In the genomic region with DNA sequence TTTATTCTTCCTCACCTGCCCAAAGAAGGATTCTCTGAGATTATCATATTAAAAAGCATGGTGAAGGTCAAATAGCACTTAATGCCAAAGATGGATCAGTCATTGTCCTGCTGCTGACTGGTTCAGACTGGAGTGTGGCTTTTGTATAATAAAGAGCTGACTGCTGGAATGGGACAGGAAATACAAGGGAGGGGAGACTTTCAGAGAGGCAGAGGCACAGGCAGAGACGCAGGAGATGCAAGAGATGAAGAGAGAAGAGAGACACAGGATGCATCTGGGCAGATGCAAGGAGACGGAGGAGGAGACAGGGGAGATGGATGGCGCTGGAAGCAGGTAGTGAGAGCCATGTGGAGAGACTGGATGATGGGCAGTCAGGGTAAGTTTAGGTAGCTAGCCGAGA, we compare ENCODE assay signal across 13 mouse cellular contexts.
DNase-seq lines count a peak whose midpoint lies in the region; ATAC-seq and TF ChIP-seq lines count a peak whose summit lies in the region.
"Had no signal": no experiment of that assay in that cellular context is flagged by ENCODE, and none has a peak within 500 bp of the region (broad histone marks: within the 10 kb centered on the region; RNA-seq: fewer than 3 reads in every experiment).

No protein-coding gene starts in this region.

- ATAC-seq in heart, embryonic 16.5 days (replicated peaks; ENCODE audit: extremely low read depth, insufficient read depth, low FRiP score) = no peak; the same call in 1 of the 2 replicates
- no peak for ATAC-seq in intestine, embryonic 15.5 days
- no peak for ATAC-seq in midbrain, embryonic 11.5 days (ENCODE audit: low FRiP score)
- ATAC-seq: Patski had no signal

- 62% methylated on average over 4 of the region's 4 CpGs for WGBS in heart, embryonic 16.5 days
- WGBS in thymus, adult 2 months = 40% methylated on average over 4 of the region's 4 CpGs
- WGBS in intestine, embryonic 15.5 days = 66% methylated on average over 4 of the region's 4 CpGs
- WGBS in midbrain, embryonic 11.5 days = 42% methylated on average over 4 of the region's 4 CpGs

- no peaks in the 10 kb centered on the region for H3K36me3 ChIP-seq in heart, embryonic 16.5 days (ENCODE audit: control insufficient read depth, insufficient read depth)
- H3K36me3 ChIP-seq in thymus, adult 2 months (ENCODE audit: control insufficient read depth, insufficient read depth, low read length) = no peaks in the 10 kb centered on the region
- no peaks in the 10 kb centered on the region for H3K36me3 ChIP-seq in intestine, embryonic 15.5 days
- no peaks in the 10 kb centered on the region for H3K36me3 ChIP-seq in midbrain, embryonic 11.5 days (ENCODE audit: control insufficient read depth, insufficient read depth, low read length)
- H3K36me3 ChIP-seq: midbrain, embryonic 13.5 days had no signal

- no peak overlapping the region for H3K9ac ChIP-seq in heart, embryonic 16.5 days (ENCODE audit: low read length)
- peak overlapping the region; percentile 21; the same call in 1 of the 2 replicates for H3K9ac ChIP-seq in intestine, embryonic 15.5 days
- H3K9ac ChIP-seq in midbrain, embryonic 11.5 days (ENCODE audit: low read length) = no peak overlapping the region
- H3K9ac ChIP-seq: midbrain, embryonic 13.5 days had no signal

- no peak for TF ChIP-seq CTCF in thymus, adult 2 months (IDR thresholded peaks at IDR 0.05; ENCODE audit: borderline replicate concordance, control insufficient read depth, extremely low read depth, insufficient read depth, low read length, poor library complexity)

- no peak overlapping the region for H3K27ac ChIP-seq in heart, embryonic 16.5 days (ENCODE audit: low read length)
- peak overlapping the region; percentile 44; the same call in 1 of the 2 replicates for H3K27ac ChIP-seq in thymus, adult 2 months (ENCODE audit: control insufficient read depth, insufficient read depth, low read length)
- no peak overlapping the region for H3K27ac ChIP-seq in intestine, embryonic 15.5 days
- H3K27ac ChIP-seq in midbrain, embryonic 11.5 days (ENCODE audit: low read depth, low read length) = no peak overlapping the region
- H3K27ac ChIP-seq: left cerebral cortex, adult 2 months; midbrain, embryonic 13.5 days had no signal

- H3K9me3 ChIP-seq in heart, embryonic 16.5 days (replicated peaks; ENCODE audit: control insufficient read depth, low read length) = 0 out of 2 replicates have a peak, but pooled peaks cover 5% of the 10 kb centered on the region
- H3K9me3 ChIP-seq in intestine, embryonic 15.5 days = no peaks in the 10 kb centered on the region
- H3K9me3 ChIP-seq in midbrain, embryonic 11.5 days (ENCODE audit: control insufficient read depth, low read length) = no peaks in the 10 kb centered on the region

- peaks cover 6% of the 10 kb centered on the region; the same call in 1 of the 2 replicates for H3K4me1 ChIP-seq in heart, embryonic 16.5 days (ENCODE audit: control insufficient read depth, insufficient read depth, low read length)
- H3K4me1 ChIP-seq in thymus, adult 2 months (replicated peaks; ENCODE audit: control insufficient read depth, insufficient read depth, low read length) = peaks cover 28% of the 10 kb centered on the region
- 0 out of 2 replicates have a peak, but pooled peaks cover 3% of the 10 kb centered on the region for H3K4me1 ChIP-seq in intestine, embryonic 15.5 days (replicated peaks)
- peaks cover 5% of the 10 kb centered on the region; the same call in 1 of the 2 replicates for H3K4me1 ChIP-seq in midbrain, embryonic 11.5 days (ENCODE audit: control insufficient read depth, insufficient read depth, low read length)

- no peaks in the 10 kb centered on the region for H3K27me3 ChIP-seq in heart, embryonic 16.5 days (ENCODE audit: control insufficient read depth, insufficient read depth, low read length)
- no peaks in the 10 kb centered on the region for H3K27me3 ChIP-seq in thymus, adult 2 months (ENCODE audit: control insufficient read depth, insufficient read depth, low read length)
- H3K27me3 ChIP-seq in intestine, embryonic 15.5 days (replicated peaks) = no peaks in the 10 kb centered on the region
- H3K27me3 ChIP-seq in midbrain, embryonic 11.5 days (ENCODE audit: control insufficient read depth, insufficient read depth, low read length) = peaks cover 5% of the 10 kb centered on the region; the same call in 1 of the 2 replicates
- H3K27me3 ChIP-seq: CH12.LX, Patski had no signal

- TF ChIP-seq POLR2A in thymus, adult 2 months (IDR thresholded peaks at IDR 0.05; ENCODE audit: control insufficient read depth, extremely low read depth, insufficient read depth, low read length, poor library complexity) = no peak

- peak overlapping the region; percentile 55 for H3K4me2 ChIP-seq in heart, embryonic 16.5 days (ENCODE audit: low read depth, low read length)
- H3K4me2 ChIP-seq in intestine, embryonic 15.5 days (replicated peaks) = no peak overlapping the region
- no peak overlapping the region for H3K4me2 ChIP-seq in midbrain, embryonic 11.5 days
- H3K4me2 ChIP-seq: midbrain, embryonic 13.5 days had no signal

- H3K4me3 ChIP-seq in heart, embryonic 16.5 days (ENCODE audit: low read length) = no peak overlapping the region
- peak overlapping the region; percentile 19; the same call in 1 of the 2 replicates for H3K4me3 ChIP-seq in thymus, adult 2 months (ENCODE audit: control insufficient read depth, insufficient read depth, low read length)
- H3K4me3 ChIP-seq in intestine, embryonic 15.5 days (replicated peaks) = no peak overlapping the region
- no peak overlapping the region for H3K4me3 ChIP-seq in midbrain, embryonic 11.5 days (ENCODE audit: low read depth, low read length)
- H3K4me3 ChIP-seq: left cerebral cortex, adult 2 months; midbrain, embryonic 13.5 days had no signal

- DNase-seq in heart, adult 18-20 months = no peak
- no peak for DNase-seq in thymus, adult 2 months
- no peak for DNase-seq in thymus, postnatal 10 days (ENCODE audit: low spot score in 2 of 2)
- no peak for DNase-seq in cerebellum, postnatal 14 days
- no peak for DNase-seq in midbrain, embryonic 11.5 days (ENCODE audit: low spot score, missing footprints)
- DNase-seq: adrenal gland, adult 8-10 months; cerebellum, postnatal 10 days had no signal
